Mouse (Mus musculus) spleen, postnatal 10 days (tissue): ENCODE measurements around the gene Tsga10.

Source experiments
- DNase-seq, 2 experiments: peaks; one replicate each; pipeline ENCODE4 v3.0.0; 2021 to 2022; ENCODE audit warnings: low spot score in 2 of 2

The Tsga10 gene

GRCm38 (mm10) chr1:37866286-37866685, at the start of gene Tsga10:
Gene Tsga10, minus strand, starts transcription at chr1:37866429.
- no peak for DNase-seq

DNA sequence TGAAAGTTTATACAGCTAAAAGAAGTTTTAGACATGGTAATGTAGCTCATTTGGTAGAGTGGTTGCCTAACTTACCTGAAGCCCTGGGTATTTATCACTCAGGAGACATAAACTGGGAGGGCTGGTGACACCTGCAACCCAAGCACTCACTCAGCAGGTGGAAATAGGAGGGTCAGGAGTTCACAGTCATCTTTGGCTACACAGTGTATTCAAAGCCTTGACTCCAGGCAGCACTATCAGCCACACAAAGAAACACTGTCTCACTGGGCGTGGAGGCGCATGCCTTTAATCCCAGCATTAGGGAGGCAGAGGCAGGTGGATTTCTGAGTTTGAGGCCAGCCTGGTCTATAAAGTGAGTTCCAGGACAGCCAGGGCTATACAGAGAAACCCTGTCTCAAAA, 46.5 kb upstream of the Tsga10 start:
- no peak for DNase-seq

- DNase-seq: peak in 1 of 2 experiments; percentile 35
Observed at GRCm38 (mm10) chr1:37903178-37903577, 36.9 kb upstream of the Tsga10 start.

DNA sequence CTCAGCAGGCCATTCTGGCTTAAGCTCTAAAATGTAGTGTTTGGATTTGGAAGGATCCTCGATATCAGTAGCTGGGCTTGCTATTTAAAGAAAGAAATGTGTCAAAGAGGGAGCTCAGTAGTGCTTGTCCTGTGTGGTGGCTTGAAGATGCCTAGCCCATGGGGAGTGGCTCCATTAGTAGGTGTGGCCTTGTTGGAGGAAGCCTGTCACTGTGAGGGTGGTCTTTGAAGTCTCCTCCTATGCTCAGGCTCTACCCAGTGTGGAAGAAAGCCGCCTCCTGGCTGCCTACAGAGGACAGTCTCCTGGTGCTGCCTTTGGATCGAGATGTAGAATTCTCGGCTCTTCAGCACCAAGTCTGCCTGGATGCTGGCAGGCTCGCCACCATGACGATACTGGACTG, 34.1 kb upstream of the Tsga10 start:
- no peak for DNase-seq

- no peak for DNase-seq
Observed at GRCm38 (mm10) chr1:37899816-37900215, 33.6 kb upstream of the Tsga10 start.

GRCm38 (mm10) chr1:37894606-37895005, 28.4 kb upstream of the Tsga10 start:
- no peak for DNase-seq

DNA sequence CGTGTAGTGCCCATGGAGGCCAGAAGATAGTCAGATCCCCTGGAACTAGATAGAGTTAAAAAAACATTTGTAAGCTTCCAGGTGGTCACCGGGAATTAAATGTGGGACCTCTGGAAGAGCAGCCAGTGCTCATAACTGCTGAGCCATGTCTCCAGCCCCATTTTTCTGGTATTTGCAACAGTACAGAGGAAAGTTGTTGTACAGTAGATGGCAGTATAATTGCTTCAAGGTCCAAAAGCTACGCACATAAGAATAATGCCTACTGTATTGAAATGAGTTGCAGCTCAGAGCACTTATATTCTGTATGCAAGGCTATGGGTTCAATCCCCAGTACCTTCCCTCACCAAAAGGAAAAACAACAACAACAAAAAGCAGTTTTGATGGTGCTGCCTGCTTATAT, 25.2 kb upstream of the Tsga10 start:
- no peak for DNase-seq

DNA sequence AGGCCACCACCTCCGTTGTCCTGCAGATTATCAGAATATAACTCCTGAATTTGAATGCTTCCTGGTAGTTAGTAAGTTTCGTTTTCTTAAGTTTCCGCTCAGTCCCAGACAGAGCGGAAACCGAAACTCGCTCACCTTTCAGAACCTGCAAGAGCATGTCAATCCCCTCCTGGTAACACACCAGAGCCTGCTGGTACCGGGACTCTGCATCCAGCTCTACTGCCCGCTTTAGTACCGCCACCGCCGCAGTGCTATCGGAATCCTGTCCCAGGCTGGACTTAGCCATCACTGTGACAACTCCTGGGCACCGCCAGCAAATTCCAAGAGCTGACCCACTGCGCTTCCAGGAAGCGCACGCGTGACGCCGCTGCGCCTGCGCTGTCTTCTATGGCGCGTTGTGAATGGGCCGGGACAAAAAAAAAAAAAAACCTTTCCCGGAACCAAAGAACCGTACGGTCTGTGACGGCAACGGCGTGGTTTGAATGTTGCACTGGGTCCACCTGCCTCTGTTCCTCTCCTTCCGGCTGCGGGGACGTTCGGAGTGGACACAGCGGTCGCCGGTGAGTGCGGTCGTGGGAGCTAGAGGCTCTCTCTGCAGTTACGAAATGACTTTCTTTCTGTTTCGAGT, 23.9 kb upstream of the Tsga10 start, which contains the start of the genes Mitd1 and Mrpl30:
Gene Mitd1 (minus strand): TSS at position 387 of the 628 bp plus-strand sequence.
Gene Mrpl30 (plus strand): TSS at position 453 of the 628 bp plus-strand sequence.
- DNase-seq: peak; percentile 88

DNA sequence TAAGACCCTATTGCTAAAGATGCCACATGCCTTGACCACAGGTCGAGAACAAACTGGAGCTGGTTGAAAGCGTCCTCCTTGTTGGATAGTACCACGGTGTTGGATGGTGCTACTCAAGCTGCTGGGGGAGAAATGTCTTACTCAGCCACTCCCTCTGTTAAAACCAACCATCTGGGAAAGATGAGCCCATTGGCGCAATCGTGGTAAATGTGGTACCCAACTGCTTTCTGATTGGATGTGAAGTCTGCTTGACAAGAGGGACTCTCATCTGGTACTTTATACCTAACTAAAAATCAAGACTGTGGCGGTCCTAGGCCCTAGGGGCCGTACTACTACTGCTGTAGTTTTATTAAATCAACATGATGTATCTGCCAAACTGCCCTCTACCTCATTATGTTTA, 23.0 kb upstream of the Tsga10 start:
- DNase-seq: no peak

GRCm38 (mm10) chr1:37884451-37884850, 18.2 kb upstream of the Tsga10 start:
- peak in 1 of 2 experiments; percentile 72 for DNase-seq

GRCm38 (mm10) chr1:37883411-37883810, 17.2 kb upstream of the Tsga10 start:
- no peak for DNase-seq

GRCm38 (mm10) chr1:37877736-37878460, 11.7 kb upstream of the Tsga10 start:
- no peak for DNase-seq

DNA sequence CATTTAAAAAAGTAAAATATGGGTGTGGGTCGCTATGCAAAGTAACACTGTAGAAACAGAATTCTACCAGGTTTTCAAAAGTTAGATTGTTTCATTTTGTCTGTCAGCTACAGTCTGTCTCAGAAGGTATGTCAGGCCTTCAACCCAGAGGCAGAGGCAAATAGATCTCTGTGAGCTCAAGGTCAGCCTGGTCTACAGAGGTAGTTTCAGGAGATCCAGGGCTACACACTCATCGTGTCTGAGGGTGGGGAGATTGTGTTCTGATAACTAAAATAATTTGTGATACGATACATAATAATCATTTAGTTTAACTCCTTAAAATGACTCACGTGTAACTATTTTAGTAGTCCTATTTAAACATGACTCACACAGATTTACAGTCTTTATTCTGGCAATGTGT, 6.9 kb upstream of the Tsga10 start:
- no peak for DNase-seq

DNA sequence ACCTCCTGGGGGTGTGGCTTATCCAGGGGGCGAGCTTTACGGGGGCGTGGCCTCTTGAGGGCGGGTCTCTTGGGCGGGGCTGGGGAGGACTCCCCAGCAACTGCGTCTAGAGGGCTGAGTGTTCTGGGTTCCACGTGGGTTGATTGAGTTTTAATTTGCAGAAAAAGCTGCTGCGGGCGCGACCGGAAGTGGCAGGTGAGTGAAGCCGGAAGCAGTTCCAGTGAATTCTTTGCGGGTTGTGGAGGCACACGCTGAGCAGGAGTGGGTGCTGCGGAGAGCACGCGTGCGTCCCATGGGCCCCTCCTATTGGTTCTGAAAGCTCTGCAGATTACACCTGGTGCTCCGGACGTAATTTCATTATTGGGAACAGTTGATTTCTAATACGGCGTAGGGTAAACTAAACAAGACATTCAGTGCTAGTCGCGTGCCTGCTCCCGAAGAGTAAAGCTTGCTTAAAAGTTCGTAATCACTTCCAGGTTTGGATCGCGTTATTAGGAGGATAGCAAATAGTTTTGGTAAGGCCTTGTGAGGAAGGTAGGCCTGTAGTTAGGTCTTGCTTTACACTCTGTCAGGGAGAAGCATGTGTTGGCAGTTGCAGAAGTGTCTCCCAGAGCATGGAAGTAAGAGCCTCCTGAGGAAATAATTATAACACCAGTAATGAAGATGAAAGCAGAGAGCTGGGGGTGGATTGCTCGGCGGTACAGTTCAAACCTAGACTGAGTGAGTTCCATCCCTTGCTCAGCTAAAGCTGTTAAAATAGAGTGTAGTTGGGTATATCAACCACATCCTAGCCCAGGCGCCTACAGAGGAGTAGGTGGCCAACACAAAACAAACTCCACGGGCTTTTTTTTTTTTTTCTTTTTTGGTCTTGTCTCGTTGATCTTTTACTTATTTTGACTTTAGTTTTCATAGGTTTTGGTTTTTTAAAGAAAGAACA, 6.2 kb upstream of the Tsga10 start:
- DNase-seq: peak; percentile 63 to 86

- no peak for DNase-seq
Observed at GRCm38 (mm10) chr1:37871704-37872103, 5.5 kb upstream of the Tsga10 start, which contains the start of gene Lipt1. Gene Lipt1, plus strand, starts transcription at chr1:37871738.

DNA sequence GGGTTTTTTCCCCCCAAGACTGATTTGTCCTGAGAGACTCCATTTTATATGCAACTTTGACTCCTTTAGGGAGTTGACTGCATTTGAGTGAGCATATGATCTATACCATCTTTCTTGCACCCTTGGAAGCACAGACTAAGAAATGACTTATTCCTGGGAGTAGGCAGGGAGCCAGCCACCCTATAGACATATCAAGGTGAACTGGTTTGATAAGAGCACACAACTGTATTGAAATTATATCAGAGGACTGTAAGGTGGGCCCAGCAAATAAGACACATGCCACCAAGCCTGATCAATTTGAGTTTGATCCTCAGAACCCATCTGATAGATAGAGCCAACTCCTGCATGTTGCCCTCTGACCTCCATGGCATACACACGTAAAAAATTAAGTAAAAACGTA, 3.1 kb upstream of the Tsga10 start:
- DNase-seq: no peak

DNA sequence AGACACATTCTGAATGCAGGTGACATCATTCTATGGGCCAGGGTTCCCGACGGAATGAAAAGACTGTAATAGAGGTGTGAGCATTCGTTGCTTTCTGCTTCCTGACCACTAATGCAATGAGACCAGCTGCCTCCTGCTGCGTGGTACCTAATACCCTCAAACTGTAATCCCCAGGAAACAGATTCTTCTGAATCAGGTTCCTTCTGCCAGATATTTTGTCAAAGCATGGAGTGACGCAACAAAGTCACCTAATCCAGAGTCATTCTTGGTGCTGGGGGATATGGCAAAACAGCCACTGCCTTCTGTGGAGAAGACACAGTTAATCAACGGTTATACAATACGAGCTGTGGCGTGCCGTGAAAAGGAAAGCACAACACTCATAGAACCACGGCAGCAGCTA, 2.4 kb upstream of the Tsga10 start:
- DNase-seq: no peak

DNA sequence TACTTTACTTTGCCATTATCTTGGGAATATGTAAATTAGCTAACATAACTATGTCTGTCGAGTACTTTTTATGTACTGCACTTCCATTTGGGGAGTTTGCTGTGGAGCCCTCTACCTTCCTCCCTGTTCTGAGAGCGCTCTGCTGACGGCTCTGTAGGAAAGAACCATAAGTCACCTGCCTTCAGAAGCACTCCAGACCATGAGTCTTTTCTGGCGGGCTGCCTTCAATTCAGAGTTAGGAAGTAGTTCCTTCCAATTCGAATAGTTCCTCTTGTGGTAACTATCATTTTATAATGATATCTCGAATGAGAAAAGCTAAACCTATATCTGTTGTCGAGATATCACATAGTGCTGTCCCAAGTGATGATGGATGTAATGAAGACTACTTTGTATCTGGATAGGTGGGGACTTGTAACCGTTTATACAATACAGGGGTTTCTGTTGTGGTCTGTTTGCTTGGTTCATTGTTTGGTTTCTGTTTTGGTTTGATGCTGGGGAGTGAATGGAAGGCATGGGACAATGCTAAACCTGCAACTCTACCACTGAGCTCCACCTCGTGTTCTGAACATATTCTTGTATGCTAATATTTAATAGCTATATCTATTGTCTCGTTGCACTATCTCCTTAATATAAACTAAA, 1.6 kb upstream of the Tsga10 start:
- no peak for DNase-seq

DNA sequence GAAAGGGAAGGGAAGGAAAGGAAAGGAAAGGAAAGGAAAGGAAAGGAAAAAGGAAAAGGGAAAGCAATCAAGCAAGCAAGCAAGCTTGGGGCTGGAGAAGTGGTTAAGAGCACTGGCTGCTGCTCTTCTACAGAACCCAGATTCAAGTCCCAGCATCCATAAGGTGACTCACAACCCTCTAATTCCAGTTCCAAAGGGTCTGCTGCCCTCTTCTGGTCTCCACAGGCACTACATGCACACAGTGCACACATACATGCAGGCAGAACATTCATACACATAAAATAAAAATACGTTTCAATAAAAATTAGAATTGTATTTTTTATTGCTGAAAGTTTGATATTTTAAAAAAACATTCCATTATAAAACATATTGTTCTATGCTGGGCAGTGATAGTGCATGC, 827 bp upstream of the Tsga10 start:
- DNase-seq: peak in 1 of 2 experiments; percentile 79

DNA sequence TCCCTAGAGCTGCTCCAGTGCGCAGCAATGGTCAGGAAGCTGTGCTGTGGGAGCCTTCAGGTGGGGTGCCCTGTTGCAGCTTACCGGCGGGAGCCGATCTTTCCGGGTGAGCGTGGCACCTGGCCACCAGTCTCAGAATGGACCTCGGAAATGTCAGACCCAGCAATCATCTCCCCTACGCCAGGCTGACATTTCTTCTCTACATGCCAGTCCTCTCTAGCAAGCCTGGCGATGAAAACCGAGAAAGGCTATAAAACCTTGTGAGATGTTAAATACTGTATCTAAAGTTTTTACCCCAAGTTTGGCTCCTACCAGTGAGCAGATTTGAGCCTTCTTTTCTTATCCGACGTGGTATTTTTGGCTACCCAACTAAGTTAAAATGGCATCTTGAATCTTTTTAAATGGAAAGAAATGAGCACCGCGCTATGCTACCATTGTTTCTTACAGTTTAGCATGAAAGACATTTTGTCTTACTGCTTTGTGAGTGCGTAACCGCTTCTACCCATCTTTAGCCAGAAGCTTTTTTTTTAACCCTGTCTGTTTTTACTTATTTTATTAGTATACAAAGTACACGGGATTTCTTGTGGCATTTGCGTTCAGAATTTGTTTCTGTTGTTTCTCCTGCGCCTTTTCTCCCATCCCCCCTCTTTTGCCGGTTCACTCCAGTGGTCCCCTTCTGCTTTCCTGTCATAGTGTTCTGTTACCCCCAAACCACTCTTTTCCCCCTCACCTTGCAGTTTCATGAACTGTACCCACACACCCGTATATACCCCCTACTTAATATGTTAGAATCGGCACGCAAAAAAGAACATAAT, 621 bp downstream of the Tsga10 start:
- DNase-seq: no peak
